Mouse (Mus musculus) lung, postnatal 10 days (tissue): ENCODE results near the gene Ctc1.

ENCODE experiments used
- DNase-seq: peaks from one replicate; pipeline ENCODE4 v3.0.0; 2021

Gene Ctc1

DNA sequence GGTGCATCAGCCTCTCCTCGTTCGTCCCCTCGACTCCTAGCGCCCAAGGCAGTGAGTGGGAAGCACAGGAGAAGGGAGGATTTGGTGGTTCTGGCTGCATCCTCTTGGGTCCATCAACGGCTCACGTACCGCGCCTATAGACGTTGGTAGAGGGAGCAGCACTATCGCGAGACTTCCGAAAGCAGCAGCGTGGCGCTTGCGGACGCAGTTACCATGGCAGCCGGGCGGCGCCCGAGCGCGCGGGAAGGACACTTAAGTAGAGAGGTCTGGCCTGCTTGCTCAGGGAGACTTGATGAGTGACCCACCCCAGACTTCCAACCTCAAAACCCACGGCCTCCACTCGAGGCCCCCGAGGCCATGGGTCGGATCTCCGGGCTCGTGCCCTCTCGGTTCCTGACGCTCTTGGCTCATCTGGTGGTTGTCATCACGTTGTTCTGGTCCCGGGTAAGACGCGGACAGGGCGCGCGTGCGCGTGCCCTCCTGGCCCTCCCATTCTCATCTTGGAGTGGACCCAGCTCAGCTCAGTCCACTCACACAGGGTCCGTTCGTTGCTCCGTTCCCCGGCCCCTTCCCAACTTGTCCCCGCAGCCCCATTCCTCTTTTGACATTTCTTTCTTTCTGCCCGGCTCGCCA lies 55.0 kb downstream of the Ctc1 start, which contains the start of gene Tmem107:
TSS of gene Tmem107 (plus strand) at position 217 of the 633 bp plus-strand sequence.
- DNase-seq: peak; percentile 96

DNA sequence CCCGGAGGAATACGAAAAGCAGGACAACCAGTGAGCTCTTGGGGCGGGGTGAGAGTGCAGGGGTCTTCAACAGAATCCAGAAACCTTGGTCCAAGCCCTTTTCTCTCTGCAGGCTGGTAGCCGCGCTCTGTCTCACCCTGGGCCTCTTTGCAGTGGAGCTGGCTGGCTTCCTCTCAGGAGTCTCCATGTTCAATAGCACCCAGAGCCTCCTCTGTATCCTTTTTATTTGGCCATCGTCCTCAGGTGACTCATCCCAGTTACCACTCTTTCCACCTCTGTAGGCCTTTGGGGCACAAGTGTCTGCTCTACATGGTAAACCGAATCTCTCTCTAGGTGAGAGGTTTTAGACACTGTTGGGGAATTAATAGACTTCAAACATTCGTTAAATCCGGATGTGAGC lies 55.6 kb downstream of the Ctc1 start:
- DNase-seq: no peak

DNA sequence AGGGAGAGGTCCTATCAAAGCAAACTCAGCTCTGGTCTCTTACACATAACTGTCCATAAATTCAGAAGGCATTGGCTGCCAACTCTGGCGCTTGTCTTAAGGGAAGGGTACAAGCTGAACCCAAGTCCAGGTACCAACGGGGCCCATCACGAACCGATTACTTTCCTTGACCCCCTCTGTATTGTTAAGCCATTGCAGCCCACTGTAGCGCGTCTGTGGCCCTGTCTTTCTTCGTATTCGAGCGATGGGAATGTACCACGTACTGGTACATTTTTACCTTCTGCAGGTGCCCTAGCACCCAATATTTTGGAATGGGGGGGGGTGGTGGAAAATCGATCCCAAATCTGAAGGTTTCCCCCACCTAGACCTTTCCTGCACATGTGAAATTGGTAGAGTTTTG lies 56.5 kb downstream of the Ctc1 start:
- no peak for DNase-seq

DNA sequence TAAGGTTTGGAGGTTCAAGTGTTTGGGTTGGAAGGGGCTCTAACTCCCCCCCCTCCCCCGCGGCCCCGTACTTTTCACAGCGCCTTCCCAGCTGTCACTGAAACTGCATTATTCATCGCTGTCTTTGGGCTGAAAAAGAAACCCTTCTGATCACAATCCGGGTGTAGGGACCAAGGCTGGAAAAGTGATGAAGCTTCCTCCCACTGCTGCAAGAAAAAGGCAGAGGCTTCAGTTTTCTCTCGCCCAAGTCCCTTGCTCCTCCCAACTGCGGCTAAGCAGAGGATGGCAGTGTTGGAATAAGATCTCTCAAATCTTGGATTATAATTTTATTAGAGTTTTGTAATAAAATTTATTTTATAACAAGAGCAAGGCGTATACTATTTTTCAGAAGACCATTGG lies 57.0 kb downstream of the Ctc1 start:
- no peak for DNase-seq

GRCm38 (mm10) chr11:69073065-69073888 lies 57.6 kb downstream of the Ctc1 start:
- peak; percentile 93 for DNase-seq

DNA sequence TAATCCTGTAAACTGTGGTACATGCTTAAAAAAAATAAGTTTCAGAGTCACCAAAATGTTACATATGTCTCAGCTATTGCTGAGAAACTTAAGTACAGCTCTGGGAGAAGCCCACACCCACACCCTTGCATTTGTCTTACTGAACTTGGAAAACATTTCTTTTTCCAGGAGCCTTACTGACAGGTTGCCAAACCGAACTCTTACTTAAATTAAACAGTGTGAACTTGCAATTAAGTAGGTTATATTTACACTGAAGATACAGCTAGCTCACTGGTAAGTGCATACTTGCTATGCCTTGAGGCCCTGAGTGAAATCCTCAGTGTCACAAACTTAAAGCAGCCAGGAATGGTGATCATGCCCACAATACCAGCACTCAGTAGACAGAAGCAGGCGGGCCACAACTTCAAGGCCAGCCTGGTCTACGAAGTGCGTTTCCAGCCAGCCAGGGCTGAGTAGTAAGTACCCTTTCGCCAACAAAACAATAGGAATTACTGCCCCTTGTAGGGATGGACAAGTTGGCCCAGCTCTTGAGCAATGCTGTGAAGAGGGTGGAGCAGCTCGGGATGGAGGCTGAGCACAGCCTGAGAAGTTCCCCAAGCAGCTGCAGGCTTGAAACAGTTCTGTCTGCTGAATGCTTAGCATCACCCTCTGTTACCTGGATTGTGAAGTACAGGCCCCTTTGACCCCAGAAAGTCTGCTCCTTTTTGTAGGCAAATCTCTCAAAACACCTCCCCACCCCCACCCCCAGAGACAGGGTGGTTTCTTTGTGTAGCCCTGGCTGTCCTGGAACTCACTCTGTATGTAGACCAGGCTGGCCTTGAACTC lies 58.5 kb downstream of the Ctc1 start:
- no peak for DNase-seq

GRCm38 (mm10) chr11:69074776-69075069 lies 59.0 kb downstream of the Ctc1 start:
- no peak for DNase-seq

- DNase-seq: no peak
These were observed 60.2 kb downstream of the Ctc1 start for GRCm38 (mm10) chr11:69075764-69076479.

GRCm38 (mm10) chr11:69076572-69076971 lies 60.9 kb downstream of the Ctc1 start:
- no peak for DNase-seq

DNA sequence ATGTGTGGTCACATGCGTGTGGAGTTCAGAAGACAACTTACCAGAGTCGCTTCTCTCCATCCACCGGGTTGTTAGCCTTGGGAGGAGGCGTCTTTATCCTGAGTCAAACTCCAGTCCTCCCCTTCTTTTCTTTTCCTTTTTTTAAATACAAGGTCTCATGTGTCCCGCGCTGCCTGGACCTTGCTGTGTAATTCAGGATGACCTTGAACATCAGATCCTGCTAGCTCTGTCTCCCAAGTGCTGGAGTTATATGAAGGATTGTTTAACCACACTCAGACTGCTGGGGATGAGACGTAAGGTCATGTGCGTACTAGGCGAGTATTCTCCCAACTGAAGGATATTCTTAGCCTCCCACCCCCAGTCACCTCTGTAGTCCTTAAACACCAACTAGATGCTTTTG lies 61.6 kb downstream of the Ctc1 start:
- no peak for DNase-seq

GRCm38 (mm10) chr11:69078041-69078440 lies 62.3 kb downstream of the Ctc1 start:
- no peak for DNase-seq

DNA sequence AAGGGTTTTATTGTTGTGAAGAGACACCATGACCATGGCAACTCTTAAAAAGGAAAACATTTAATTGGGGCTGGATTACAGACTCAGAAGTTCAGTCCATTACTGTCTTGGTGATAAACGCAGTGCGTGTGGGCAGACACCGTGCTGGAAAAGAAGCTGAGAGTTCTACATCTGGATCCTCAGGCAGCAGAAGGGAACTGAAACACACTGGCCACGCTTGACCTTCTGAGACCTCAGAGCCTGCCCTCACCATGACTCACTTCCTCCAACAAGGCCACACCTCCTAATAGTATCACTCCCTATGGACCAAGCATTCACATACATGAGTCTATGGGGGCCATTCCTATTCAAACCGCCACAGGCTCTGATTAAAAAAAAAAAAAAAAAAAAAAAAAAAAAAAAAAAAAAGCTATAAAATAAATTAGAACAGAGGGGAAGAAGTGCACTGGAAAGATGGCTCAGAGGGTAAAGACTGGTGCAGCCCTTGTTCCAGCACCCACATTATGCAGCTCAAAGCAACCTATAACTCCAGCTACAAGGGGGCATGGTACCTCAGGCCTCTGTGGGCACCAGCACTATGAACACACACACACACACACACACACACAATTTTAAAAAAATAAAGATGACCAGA lies 63.2 kb downstream of the Ctc1 start:
- no peak for DNase-seq

GRCm38 (mm10) chr11:69080102-69080854 lies 64.6 kb downstream of the Ctc1 start:
- DNase-seq: no peak

DNA sequence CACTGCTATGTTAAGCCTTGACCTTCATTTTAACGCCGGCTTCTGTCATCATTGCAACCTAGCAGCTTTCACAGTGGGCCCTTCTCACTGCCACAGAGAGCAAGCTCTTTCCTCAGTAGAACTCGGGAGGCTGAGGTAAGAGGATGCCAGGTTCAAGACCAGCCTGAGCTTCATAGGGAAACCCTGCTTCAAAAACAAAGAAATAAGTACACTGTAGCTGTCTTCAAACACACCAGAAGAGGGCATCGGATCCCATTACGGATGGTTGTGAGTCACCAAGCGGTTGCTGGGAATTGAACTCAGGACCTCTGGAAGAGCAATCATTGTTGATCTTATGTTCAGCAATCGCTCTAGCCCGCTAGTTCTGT lies 65.1 kb downstream of the Ctc1 start:
- DNase-seq: no peak

DNA sequence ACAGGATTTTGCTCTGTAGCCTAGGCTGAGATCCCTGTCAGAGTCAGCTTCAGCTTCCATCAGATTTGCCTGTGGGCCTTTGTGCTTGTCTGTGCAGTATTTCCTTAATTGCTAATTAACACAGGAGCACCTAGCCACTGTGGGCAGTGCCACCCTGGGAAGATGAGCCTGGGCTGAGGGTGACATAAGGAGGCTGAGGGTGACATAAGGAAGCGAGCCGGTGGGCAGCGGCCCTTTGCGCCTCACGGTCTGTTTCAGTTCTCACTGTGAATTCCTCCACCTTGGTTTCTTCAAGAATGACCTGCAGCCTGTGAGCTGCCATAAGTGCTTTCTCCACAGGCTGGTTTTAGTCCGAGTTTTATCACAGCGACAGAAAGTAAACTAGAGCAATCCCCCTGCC lies 65.9 kb downstream of the Ctc1 start:
- DNase-seq: no peak

GRCm38 (mm10) chr11:69085608-69086007 lies 69.9 kb downstream of the Ctc1 start:
- no peak for DNase-seq
